Mouse (Mus musculus) neural tube, embryonic 12.5 days (tissue): ENCODE measurements around the gene Ap4b1. TPM values are rescaled to one million over a fixed set of nuclear protein-coding genes. Genes with fewer than 3 reads are reported as not detected.
"Not testable (repeated sequence)": the region's sequence is repeated elsewhere in the genome, so short reads cannot be mapped to it uniquely, and the experiment has no call there.

Source experiments
- ATAC-seq: fragments of 200-750 bp; cut with Nextera tagmentation; 2 replicates; pipeline ENCODE4 v1.8.0; 2017; ENCODE audit warnings: low read depth, mild to moderate bottlenecking, moderate TSS enrichment, moderate library complexity; ENCODE audit not compliant: low FRiP score
- H3K27ac ChIP-seq: fragments of 300-500 bp; sonication (generic); 2 replicates; pipeline ENCODE4 v1.5.1; 2016
- H3K27me3 ChIP-seq: fragments of 300-500 bp; sonication (generic); replicated peaks from 2 replicates; pipeline ENCODE4 v1.6.1; 2016; ENCODE audit warnings: mild to moderate bottlenecking
- H3K36me3 ChIP-seq: fragments of 300-500 bp; sonication (generic); 2 replicates; pipeline ENCODE4 v1.6.1; 2016; ENCODE audit warnings: mild to moderate bottlenecking
- H3K4me1 ChIP-seq: fragments of 300-500 bp; sonication (generic); 2 replicates; pipeline ENCODE4 v1.6.1; 2016
- H3K4me2 ChIP-seq: fragments of 300-500 bp; sonication (generic); replicated peaks from 2 replicates; pipeline ENCODE4 v1.6.1; 2016; ENCODE audit warnings: mild to moderate bottlenecking
- H3K4me3 ChIP-seq: fragments of 300-500 bp; sonication (generic); 2 replicates; pipeline ENCODE4 v1.5.1; 2016
- H3K9ac ChIP-seq: fragments of 300-500 bp; sonication (generic); 2 replicates; pipeline ENCODE4 v1.6.1; 2016; ENCODE audit warnings: mild to moderate bottlenecking
- H3K9me3 ChIP-seq: fragments of 300-500 bp; sonication (generic); 2 replicates; pipeline ENCODE4 v1.6.1; 2016; ENCODE audit warnings: mild to moderate bottlenecking
- WGBS: fragments of 180-500 bp; shearing (Covaris S2); methylation state at CpG from one replicate; pipeline ENCODE4 v1.1.7; 2016; 5-methylcytosine and 5-hydroxymethylcytosine counted together
- polyA plus RNA-seq: library from polyadenylated mRNA; unstranded; fragments of >200 nt; fragmentation: Nextera tagmentation; extraction: Ambion mirVana; gene quantifications from 2 replicates; pipeline ENCODE4 v1.2.1, GENCODE M21; 2016

Ap4b1 gene
- polyA plus RNA-seq, 1 experiment from 2014 or later = 23.8 TPM

- no peak overlapping the region for H3K9ac ChIP-seq
- H3K27ac ChIP-seq = no peak overlapping the region
- H3K36me3 ChIP-seq = no peaks in the 10 kb centered on the region
- 58% methylated on average over 7 of the region's 7 CpGs for WGBS
- no peak for ATAC-seq
- H3K27me3 ChIP-seq = no peaks in the 10 kb centered on the region
- peaks cover 17% of the 10 kb centered on the region for H3K4me1 ChIP-seq
- H3K4me3 ChIP-seq = no peak overlapping the region
- H3K4me2 ChIP-seq = no peak overlapping the region
- no peaks in the 10 kb centered on the region for H3K9me3 ChIP-seq
Observed at GRCm38 (mm10) chr3:103787225-103787624, 22.1 kb upstream of the Ap4b1 start.

DNA sequence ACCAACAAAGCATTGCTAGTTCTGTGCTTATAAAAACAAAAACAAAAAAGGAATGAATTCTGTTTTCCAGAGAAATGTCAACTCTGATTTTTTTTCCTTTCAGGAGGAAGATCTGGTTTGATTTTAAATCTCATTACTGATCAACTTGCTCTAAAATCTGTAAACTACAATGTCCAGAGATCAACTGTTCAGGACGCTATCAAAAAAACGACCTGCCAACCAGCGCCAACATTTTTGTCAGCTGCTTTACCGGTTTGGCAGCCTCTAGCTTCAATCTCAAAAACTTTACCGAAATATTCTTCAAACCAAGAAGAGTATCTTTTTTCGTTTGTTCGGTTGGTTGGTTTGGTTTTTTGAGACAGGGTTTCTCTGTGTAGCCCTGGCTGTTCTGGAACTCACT is 20.2 kb upstream of the Ap4b1 start:
- H3K36me3 ChIP-seq = no peaks in the 10 kb centered on the region
- H3K4me1 ChIP-seq = peaks cover 17% of the 10 kb centered on the region
- peak overlapping the region; percentile 81 for H3K4me2 ChIP-seq
- WGBS = 85% methylated on average over 7 of the region's 7 CpGs
- no peak overlapping the region for H3K4me3 ChIP-seq
- H3K27ac ChIP-seq = no peak overlapping the region
- ATAC-seq = no peak
- H3K27me3 ChIP-seq = no peaks in the 10 kb centered on the region
- no peaks in the 10 kb centered on the region for H3K9me3 ChIP-seq
- H3K9ac ChIP-seq = no peak overlapping the region

DNA sequence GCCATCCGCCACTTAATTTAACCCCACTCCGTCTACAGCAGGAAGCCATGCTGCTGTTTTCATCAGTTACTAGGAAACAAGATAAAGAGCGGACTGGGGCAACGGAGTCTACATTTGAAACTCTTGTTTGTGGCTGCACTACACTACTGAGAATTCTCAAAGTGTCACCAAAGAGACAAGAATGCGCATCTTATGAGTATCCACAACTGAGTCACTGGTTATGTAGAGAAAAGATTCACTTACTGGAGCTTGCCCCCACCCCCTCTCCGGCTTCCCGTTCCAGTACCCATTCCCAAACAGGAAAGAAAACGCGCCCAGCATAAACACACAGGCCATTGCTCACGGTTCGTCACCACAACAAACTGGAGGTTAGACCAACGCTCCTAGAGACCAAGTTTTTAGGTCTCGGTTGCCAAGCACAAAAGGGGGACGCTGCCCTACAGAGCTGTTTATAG is 19.4 kb upstream of the Ap4b1 start:
- WGBS = 3% methylated on average over 14 of the region's 14 CpGs
- H3K9me3 ChIP-seq = no peaks in the 10 kb centered on the region
- peak overlapping the region; percentile 87 for H3K4me3 ChIP-seq
- H3K4me2 ChIP-seq = peak overlapping the region; percentile 81
- ATAC-seq = no peak
- H3K36me3 ChIP-seq = no peaks in the 10 kb centered on the region
- H3K4me1 ChIP-seq = peaks cover 15% of the 10 kb centered on the region
- H3K27ac ChIP-seq = no peak overlapping the region
- peak overlapping the region; percentile 94 for H3K9ac ChIP-seq
- no peaks in the 10 kb centered on the region for H3K27me3 ChIP-seq

GRCm38 (mm10) chr3:103790346-103791145 is 18.8 kb upstream of the Ap4b1 start:
- Histone ChIP-seq H3K27ac (peak overlapping the region; percentile 75; the same call in 1 of the 2 replicates), H3K9me3 (no peaks in the 10 kb centered on the region), H3K9ac (peak overlapping the region; percentile 94), H3K4me2 (peak overlapping the region; percentile 81), H3K27me3 (no peaks in the 10 kb centered on the region), H3K4me3 (peak overlapping the region; percentile 87), H3K4me1 (peaks cover 11% of the 10 kb centered on the region), H3K36me3 (no peaks in the 10 kb centered on the region)
- under 1% methylated on average over 56 of the region's 61 CpGs for WGBS
- ATAC-seq = peak; percentile 85

DNA sequence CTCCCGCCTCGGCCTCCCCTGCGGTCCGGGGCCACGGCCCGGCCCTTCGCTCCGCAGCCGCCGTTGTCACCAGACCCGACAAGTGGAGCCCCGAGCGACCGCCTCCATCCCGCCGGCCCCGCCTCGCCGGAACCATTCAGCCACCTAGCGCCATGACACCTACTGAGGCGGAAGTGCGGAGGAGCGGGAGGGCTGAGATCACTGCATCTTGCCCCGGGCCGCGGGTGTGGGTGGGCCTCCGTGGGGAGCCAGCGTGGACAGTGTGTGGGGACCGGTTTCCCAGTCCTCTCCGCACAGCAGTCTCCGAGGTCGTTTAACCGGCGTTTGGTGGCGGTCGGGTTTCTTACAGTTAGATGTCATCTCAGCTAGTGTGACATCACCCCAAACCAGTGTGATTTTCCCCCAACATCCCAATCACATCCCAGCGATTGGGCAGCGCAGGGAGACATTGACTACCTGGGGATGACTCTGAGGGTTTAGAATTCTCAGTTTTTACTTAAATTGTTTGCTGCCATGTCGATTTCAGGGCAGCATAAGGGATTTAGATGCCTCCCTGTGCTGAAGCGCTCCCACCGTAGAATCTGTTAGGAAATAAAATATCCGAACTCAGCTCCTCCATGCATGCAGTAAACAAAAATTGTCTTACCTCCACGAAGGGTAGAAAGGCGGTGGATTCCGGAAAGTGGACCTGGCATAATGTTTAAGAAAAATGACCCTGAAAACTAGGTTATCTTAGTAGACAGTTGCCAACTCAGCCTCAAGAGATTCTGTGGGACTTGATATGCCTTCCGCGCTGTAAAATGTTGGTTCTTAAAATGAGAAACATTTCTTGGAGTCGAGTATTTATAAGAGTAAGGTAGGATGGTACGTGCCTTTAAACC is 17.9 kb upstream of the Ap4b1 start, which contains the start of gene Hipk1:
Gene Hipk1 (minus strand): TSS at position 334 of the 881 bp plus-strand sequence.
- Histone ChIP-seq H3K4me3 (peak within 1 kb of the TSS; percentile 87), H3K36me3 (no peaks in the 10 kb centered on the region), H3K9ac (peak within 1 kb of the TSS; percentile 94), H3K27ac (peak within 1 kb of the TSS; percentile 75), H3K9me3 (no peaks in the 10 kb centered on the region), H3K27me3 (no peaks in the 10 kb centered on the region), H3K4me2 (peak within 1 kb of the TSS; percentile 81), H3K4me1 (peaks cover 11% of the 10 kb centered on the region)
- ATAC-seq = peak; percentile 98
- WGBS = 10% methylated on average over 49 of the region's 49 CpGs

- H3K4me3 ChIP-seq = 0 out of 2 replicates have a peak overlapping the region, but pooled peaks have one; percentile 87
- H3K27ac ChIP-seq, H3K27me3 ChIP-seq, H3K9me3 ChIP-seq, H3K9ac ChIP-seq, H3K36me3 ChIP-seq, ATAC-seq: not testable (repeated sequence)
- 88% methylated on average over 5 of the region's 5 CpGs for WGBS
- peaks cover 11% of the 10 kb centered on the region for H3K4me1 ChIP-seq
- H3K4me2 ChIP-seq = peak overlapping the region; percentile 81; the same call in 1 of the 2 replicates
Observed at GRCm38 (mm10) chr3:103792111-103792406, 17.3 kb upstream of the Ap4b1 start.

DNA sequence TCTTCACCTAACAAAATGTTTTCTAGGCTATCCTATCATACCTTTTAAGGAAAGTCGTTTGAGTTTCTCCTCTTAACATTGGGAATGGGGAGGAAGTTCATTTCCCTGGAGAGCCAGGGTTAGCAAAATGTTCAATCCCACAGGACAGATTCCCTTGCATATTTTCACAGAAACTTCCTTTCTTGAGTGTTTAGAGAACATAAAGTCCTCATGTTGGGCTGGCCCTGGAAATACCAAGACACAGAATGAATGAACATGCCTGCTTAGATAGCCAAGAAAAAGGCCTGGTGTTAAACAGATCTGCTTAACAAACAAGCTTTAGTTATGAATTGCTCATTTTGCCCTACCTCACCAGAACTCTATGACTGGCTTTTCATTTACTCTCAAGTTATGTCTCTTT is 16.8 kb upstream of the Ap4b1 start:
- Histone ChIP-seq H3K27me3 (no peaks in the 10 kb centered on the region), H3K9ac (no peak overlapping the region), H3K4me3 (no peak overlapping the region), H3K4me1 (peaks cover 11% of the 10 kb centered on the region), H3K27ac (no peak overlapping the region), H3K4me2 (no peak overlapping the region), H3K36me3 (no peaks in the 10 kb centered on the region), H3K9me3 (no peaks in the 10 kb centered on the region)
- no peak for ATAC-seq
- WGBS = 86% methylated on average over 1 of the region's 1 CpGs

DNA sequence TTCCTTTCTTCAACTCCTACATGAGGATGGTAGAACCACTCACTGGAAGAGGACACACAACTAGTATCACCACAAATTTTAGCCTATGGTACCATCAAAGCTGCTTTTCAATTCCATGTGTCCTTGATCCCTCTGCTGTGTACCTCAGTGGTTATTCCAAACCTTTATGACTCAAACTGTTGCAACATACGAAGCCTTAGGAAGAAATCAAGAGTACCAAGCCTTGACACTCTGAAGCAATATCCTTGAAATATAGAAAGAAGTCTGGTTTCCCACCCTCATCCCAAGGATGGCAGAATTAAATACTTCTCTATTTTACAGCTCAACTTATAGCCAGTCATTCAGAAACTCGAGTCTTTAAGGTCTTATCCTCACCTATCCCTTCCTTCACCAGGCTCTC is 12.9 kb upstream of the Ap4b1 start:
- WGBS = 65% methylated on average over 2 of the region's 2 CpGs
- Histone ChIP-seq H3K9ac (no peak overlapping the region), H3K9me3 (no peaks in the 10 kb centered on the region), H3K4me1 (no peaks in the 10 kb centered on the region), H3K27ac (no peak overlapping the region), H3K4me3 (no peak overlapping the region), H3K4me2 (no peak overlapping the region), H3K36me3 (no peaks in the 10 kb centered on the region), H3K27me3 (no peaks in the 10 kb centered on the region)
- ATAC-seq = no peak

GRCm38 (mm10) chr3:103799507-103799906 is 9.8 kb upstream of the Ap4b1 start:
- Histone ChIP-seq H3K9me3 (no peaks in the 10 kb centered on the region), H3K27ac (no peak overlapping the region), H3K27me3 (no peaks in the 10 kb centered on the region), H3K36me3 (peaks cover 23% of the 10 kb centered on the region), H3K4me3 (no peak overlapping the region), H3K4me2 (no peak overlapping the region), H3K4me1 (no peaks in the 10 kb centered on the region), H3K9ac (no peak overlapping the region)
- whole genome bisulfite sequencing = 80% methylated on average over 2 of the region's 2 CpGs
- no peak for ATAC-seq

GRCm38 (mm10) chr3:103801631-103802531 is 7.4 kb upstream of the Ap4b1 start:
- no peaks in the 10 kb centered on the region for H3K27me3 ChIP-seq
- no peaks in the 10 kb centered on the region for H3K9me3 ChIP-seq
- H3K36me3 ChIP-seq = peaks cover 36% of the 10 kb centered on the region
- no peak overlapping the region for H3K4me3 ChIP-seq
- no peak overlapping the region for H3K27ac ChIP-seq
- 85% methylated on average over 10 of the region's 10 CpGs for WGBS
- ATAC-seq = no peak
- no peak overlapping the region for H3K9ac ChIP-seq
- no peak overlapping the region for H3K4me2 ChIP-seq
- no peaks in the 10 kb centered on the region for H3K4me1 ChIP-seq

DNA sequence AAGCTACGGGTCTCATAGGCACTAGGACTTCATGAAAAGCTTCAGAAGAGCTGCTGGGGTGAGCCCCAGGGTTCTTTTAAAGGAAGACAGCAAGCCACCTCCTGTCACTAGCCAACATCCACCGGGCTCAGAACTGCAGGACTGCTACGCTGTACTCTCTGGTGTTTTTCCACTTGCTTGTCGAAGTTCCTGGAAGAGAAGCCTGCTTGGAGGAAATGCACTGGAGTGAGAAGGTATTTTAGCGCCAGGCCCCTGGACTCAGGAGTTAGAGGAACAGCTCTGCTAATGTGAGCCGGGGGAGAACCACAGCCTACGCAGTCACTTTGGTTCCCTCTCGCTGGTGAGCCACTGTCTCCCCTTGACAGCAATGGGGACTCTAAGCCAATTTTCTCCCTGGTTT is 6.5 kb upstream of the Ap4b1 start:
- no peaks in the 10 kb centered on the region for H3K27me3 ChIP-seq
- WGBS = 91% methylated on average over 8 of the region's 8 CpGs
- H3K9me3 ChIP-seq = no peaks in the 10 kb centered on the region
- peaks cover 37% of the 10 kb centered on the region for H3K36me3 ChIP-seq
- no peak overlapping the region for H3K4me3 ChIP-seq
- peaks cover under 1% of the 10 kb centered on the region; the same call in 1 of the 2 replicates for H3K4me1 ChIP-seq
- ATAC-seq = no peak
- no peak overlapping the region for H3K27ac ChIP-seq
- no peak overlapping the region for H3K4me2 ChIP-seq
- no peak overlapping the region for H3K9ac ChIP-seq
